Mouse (Mus musculus): ENCODE results near the gene Tmem178. TPM values are rescaled to one million over a fixed set of nuclear protein-coding genes. Genes with fewer than 3 reads are reported as not detected.
A peak's percentile ranks its signal among the peaks of the same experiment; 100 is the strongest.

The Tmem178 gene
- total and polyA plus RNA-seq, 2 experiments from 2014 or later, result 20.1 to 26.5 TPM

GRCm38 (mm10) chr17:80947075-80947960 lies 2.9 kb downstream of the Tmem178 start:
- Histone ChIP-seq H3K4me2 (ENCODE audit: low read depth, low read length, poor library complexity, severe bottlenecking) (peak overlapping the region; percentile 59), H3K27me3 (ENCODE audit: insufficient read depth, low read length) (no peaks in the 10 kb centered on the region), H3K27ac (ENCODE audit: low read depth, low read length) (no peak overlapping the region), H3K9me3 (ENCODE audit: low read length) (no peaks in the 10 kb centered on the region), H3K4me3 (ENCODE audit: low read depth, low read length) (peak overlapping the region; percentile 34; the same call in 1 of the 2 replicates), H3K36me3 (ENCODE audit: insufficient read depth, low read length) (no peaks in the 10 kb centered on the region), H3K9ac (replicated peaks; ENCODE audit: low read length, poor library complexity, severe bottlenecking) (no peak overlapping the region), H3K4me1 (ENCODE audit: insufficient read depth, low read length) (no peaks in the 10 kb centered on the region)
- DNase-seq (ENCODE audit: low spot score) (no peak), ATAC-seq (ENCODE audit: low FRiP score) (no peak)
- WGBS, result 74% methylated on average over 12 of the region's 12 CpGs
- TF ChIP-seq CTCF (IDR thresholded peaks at IDR 0.05), result no peak

DNA sequence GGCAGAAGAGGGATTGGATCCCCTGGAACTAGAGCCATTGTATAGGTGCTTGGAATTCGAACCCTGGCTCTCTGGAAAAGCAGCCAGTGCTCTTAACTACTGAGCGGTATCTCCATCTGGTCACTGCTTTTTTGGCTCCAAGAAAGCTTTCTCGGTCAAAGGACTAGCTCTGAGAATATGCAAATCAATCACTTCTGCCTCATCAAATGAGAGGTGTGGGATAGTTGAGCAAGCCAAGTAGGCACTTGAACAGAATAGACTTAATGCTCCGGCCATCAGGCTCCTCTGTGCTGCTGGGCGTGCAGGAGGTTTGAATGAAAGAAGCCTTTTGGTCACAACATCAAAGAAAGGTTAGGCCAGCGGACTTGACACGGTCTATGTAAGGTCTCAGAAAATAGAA lies 5.0 kb downstream of the Tmem178 start:
- no peak for ATAC-seq (ENCODE audit: low FRiP score)
- no peaks in the 10 kb centered on the region for H3K27me3 ChIP-seq (ENCODE audit: insufficient read depth, low read length)
- H3K4me2 ChIP-seq (ENCODE audit: low read depth, low read length, poor library complexity, severe bottlenecking), result no peak overlapping the region
- H3K27ac ChIP-seq (ENCODE audit: low read depth, low read length), result no peak overlapping the region
- H3K4me3 ChIP-seq (ENCODE audit: low read depth, low read length), result no peak overlapping the region
- H3K9ac ChIP-seq (replicated peaks; ENCODE audit: low read length, poor library complexity, severe bottlenecking), result no peak overlapping the region
- H3K9me3 ChIP-seq (ENCODE audit: low read length), result no peaks in the 10 kb centered on the region
- H3K4me1 ChIP-seq (ENCODE audit: insufficient read depth, low read length), result no peaks in the 10 kb centered on the region
- DNase-seq (ENCODE audit: low spot score), result no peak
- H3K36me3 ChIP-seq (ENCODE audit: insufficient read depth, low read length), result no peaks in the 10 kb centered on the region
- 81% methylated on average over 7 of the region's 7 CpGs for WGBS
- TF ChIP-seq CTCF (IDR thresholded peaks at IDR 0.05), result no peak

DNA sequence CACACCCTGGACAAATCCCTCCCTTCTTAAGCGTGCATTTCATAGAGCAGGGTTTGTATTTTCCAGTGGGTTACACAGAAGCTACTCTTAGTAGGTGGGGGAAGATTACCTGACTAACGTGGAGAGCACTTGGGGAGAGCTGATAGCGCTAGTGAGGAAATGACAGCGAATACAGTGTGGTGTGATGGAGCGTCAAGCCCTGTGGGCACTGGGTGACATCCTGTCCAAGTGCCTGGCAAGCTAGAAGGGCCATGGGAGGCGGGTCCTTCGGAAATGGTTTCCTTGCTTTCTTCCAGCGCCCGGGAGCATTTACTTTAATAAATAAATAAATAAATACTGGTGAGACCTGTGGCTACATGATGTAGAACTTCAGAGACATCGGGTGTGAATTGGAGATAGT lies 5.5 kb downstream of the Tmem178 start:
- no peak overlapping the region for H3K27ac ChIP-seq (ENCODE audit: low read depth, low read length)
- no peak overlapping the region for H3K4me3 ChIP-seq (ENCODE audit: low read depth, low read length)
- no peak for TF ChIP-seq CTCF (IDR thresholded peaks at IDR 0.05)
- H3K27me3 ChIP-seq (ENCODE audit: insufficient read depth, low read length), result no peaks in the 10 kb centered on the region
- no peak overlapping the region for H3K9ac ChIP-seq (replicated peaks; ENCODE audit: low read length, poor library complexity, severe bottlenecking)
- 89% methylated on average over 10 of the region's 10 CpGs for WGBS
- no peaks in the 10 kb centered on the region for H3K36me3 ChIP-seq (ENCODE audit: insufficient read depth, low read length)
- H3K4me1 ChIP-seq (ENCODE audit: insufficient read depth, low read length), result no peaks in the 10 kb centered on the region
- DNase-seq (ENCODE audit: low spot score), result no peak
- no peak for ATAC-seq (ENCODE audit: low FRiP score)
- H3K9me3 ChIP-seq (ENCODE audit: low read length), result no peaks in the 10 kb centered on the region
- no peak overlapping the region for H3K4me2 ChIP-seq (ENCODE audit: low read depth, low read length, poor library complexity, severe bottlenecking)

DNA sequence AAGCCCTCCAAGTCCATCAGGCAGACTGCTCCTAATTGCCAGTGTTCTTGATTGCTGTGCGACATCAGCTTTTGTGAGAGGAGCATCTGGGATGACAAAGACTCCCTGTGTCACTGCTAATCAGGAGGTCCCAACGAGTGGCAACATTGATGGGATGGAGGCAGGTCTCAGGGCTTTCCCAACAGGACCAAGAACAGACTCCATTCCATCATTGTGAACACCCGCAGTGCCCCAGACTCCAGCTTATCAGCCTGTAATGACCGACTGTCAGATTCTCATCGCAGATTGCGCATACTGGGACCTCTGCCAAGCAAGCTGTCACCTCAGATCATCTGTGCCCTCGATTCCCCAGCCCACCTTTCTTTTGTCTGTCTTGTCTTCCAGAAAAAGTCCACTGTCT lies 7.9 kb downstream of the Tmem178 start:
- Histone ChIP-seq H3K36me3 (ENCODE audit: insufficient read depth, low read length) (no peaks in the 10 kb centered on the region), H3K27ac (ENCODE audit: low read depth, low read length) (no peak overlapping the region), H3K9ac (replicated peaks; ENCODE audit: low read length, poor library complexity, severe bottlenecking) (no peak overlapping the region), H3K4me3 (ENCODE audit: low read depth, low read length) (no peak overlapping the region), H3K4me2 (ENCODE audit: low read depth, low read length, poor library complexity, severe bottlenecking) (no peak overlapping the region), H3K27me3 (ENCODE audit: insufficient read depth, low read length) (no peaks in the 10 kb centered on the region), H3K9me3 (ENCODE audit: low read length) (no peaks in the 10 kb centered on the region), H3K4me1 (ENCODE audit: insufficient read depth, low read length) (0 out of 2 replicates have a peak, but pooled peaks cover 2% of the 10 kb centered on the region)
- peak; percentile 69 for DNase-seq (ENCODE audit: low spot score)
- no peak for ATAC-seq (ENCODE audit: low FRiP score)
- no peak for TF ChIP-seq CTCF (IDR thresholded peaks at IDR 0.05)
- WGBS, result 49% methylated on average over 7 of the region's 7 CpGs

DNA sequence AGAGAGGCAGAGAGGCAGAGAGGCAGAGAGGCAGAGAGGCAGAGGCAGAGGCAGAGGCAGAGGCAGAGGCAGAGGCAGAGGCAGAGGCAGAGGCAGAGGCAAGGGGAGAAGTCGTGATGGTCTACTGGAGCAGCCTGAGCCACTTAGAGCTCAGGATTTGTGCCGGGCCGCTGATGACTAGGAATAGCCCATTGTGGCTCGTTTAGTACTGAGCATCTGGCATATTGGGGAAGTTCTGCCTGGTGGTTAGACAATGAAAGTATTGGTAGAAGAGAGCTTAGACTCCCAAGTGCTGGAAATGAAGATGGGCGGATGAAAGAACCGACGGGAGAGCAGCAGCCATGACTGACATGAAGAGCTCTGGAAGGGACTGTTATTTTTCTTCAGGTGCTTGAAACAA lies 11.0 kb downstream of the Tmem178 start:
- 0 out of 2 replicates have a peak, but pooled peaks cover 2% of the 10 kb centered on the region for H3K4me1 ChIP-seq (ENCODE audit: insufficient read depth, low read length)
- H3K27ac ChIP-seq (ENCODE audit: low read depth, low read length), result no peak overlapping the region
- no peak for TF ChIP-seq CTCF (IDR thresholded peaks at IDR 0.05)
- H3K4me3 ChIP-seq (ENCODE audit: low read depth, low read length), result no peak overlapping the region
- no peak for DNase-seq (ENCODE audit: low spot score)
- WGBS, result 56% methylated on average over 7 of the region's 7 CpGs
- no peak overlapping the region for H3K4me2 ChIP-seq (ENCODE audit: low read depth, low read length, poor library complexity, severe bottlenecking)
- no peaks in the 10 kb centered on the region for H3K9me3 ChIP-seq (ENCODE audit: low read length)
- no peak for ATAC-seq (ENCODE audit: low FRiP score)
- H3K9ac ChIP-seq (replicated peaks; ENCODE audit: low read length, poor library complexity, severe bottlenecking), result no peak overlapping the region
- H3K27me3 ChIP-seq (ENCODE audit: insufficient read depth, low read length), result no peaks in the 10 kb centered on the region
- no peaks in the 10 kb centered on the region for H3K36me3 ChIP-seq (ENCODE audit: insufficient read depth, low read length)

Measured in midbrain, postnatal 0 days (tissue).